Mouse (Mus musculus) right cerebral cortex, adult 18-20 months (tissue): ENCODE results near the gene Fam57b.

Source experiments
- DNase-seq: peaks from one replicate; pipeline ENCODE4 v3.0.0; 2022; ENCODE audit warnings: mixed read lengths

Fam57b gene

DNA sequence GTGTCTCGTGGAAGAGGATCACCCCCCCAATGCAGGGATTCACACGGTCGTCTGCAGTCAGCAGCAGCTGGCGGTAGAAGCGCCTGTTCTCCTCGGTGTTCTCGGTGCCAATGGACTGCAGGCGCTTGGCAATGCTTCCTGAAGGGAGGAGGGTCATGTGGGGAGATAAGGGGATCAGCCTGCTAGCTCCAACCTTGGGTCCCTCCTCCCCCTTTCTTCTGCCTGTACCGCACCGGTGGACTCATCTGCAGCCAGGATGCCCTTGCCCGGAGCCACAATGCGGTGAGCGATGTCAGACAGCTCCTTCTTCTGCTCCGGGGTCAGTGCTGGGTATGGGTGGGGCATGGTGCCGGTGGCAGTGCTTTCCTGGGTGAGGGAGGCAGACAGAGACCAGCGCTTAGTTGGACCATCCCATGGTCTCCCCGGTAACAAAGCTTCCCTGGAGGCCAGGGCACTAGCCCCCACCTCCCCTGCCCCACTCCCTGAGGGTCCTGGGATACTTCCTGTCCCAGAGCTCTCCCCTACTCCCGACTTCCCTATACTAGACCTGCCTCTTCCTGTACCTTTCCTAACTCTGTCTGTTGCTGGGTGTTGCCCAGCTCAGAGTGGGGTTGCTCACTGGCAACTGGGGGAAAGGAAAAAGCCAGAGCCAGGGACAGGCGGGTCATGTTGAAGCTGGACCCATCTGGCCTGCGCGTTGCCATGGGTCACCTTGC is at the start of gene Fam57b:
Gene Fam57b (plus strand): TSS at position 258 of the 716 bp plus-strand sequence.
- no peak for DNase-seq

DNA sequence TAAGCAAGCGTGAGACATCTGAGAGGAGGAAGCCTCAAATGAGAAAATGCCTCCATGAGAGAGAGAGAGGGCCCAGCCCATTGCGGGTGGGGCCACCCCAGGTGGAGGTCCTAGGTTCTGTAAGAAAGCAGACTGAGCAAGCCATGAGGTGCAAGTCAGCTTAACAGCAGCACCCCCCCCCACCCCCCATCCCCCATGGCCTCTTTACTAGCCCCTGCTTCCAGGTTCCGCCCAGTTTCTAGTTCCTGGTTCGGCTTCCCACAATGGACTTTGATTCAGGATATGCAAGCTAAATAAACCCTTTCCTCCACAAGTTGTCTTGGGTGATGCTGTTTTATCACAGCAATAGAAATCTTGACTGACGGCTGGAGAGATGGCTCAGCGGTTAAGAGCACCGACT is 48.6 kb upstream of the Fam57b start:
- DNase-seq, result no peak

DNA sequence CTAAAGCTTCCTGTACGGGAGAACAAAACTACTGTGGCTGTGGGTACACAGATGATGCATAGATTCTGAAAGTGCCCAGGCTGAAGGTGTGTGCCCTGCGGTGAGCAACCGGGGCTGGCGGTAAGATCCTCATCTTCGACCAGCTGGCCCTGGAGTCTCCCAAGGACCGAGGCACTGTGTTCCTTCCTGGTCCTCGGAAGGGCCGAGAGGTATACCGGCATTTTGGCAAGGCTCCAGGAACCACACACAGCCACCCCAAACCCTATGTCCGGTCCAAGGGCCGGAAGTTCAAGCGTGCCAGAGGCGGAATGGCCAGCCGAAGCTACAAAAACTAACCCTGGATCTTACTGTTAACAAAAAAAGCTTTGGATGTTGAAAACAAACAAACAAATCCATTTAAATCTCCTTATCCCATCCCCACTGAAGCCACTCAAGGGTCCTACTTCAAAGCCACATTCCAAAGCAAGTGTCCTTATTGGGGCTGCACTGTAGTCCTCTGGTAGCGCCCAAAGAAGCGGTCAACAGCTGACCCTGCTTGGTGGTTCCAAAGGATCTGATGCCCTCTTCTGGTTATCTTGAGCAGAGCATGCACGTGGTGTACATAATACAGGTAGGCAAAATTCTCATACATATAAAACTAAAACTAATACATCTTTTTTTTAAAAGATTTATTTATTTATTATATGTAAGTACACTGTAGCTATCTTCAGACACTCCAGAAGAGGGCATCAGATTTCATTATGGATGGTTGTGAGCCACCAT is 47.7 kb upstream of the Fam57b start:
- DNase-seq, result no peak

DNA sequence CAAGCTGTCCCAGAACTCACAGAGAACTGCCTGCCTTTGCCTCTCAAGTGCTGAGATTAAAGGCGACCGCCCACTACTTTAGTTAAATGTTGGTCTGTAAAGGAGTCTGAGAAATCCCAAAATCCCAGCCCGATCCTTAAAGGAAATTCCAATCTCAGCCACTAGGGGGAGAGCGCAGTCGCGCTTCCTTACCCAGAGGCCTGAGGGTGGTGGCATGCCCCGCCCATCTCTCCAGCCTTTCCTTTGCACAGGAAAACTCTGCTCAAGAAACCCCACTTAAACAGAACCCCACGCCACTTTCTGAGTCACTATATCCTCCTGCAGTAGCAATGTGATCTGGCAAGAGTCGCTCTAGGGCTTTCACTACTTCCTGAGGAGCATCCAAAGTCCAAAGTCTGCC is 42.6 kb upstream of the Fam57b start:
- DNase-seq, result peak; percentile 77

DNA sequence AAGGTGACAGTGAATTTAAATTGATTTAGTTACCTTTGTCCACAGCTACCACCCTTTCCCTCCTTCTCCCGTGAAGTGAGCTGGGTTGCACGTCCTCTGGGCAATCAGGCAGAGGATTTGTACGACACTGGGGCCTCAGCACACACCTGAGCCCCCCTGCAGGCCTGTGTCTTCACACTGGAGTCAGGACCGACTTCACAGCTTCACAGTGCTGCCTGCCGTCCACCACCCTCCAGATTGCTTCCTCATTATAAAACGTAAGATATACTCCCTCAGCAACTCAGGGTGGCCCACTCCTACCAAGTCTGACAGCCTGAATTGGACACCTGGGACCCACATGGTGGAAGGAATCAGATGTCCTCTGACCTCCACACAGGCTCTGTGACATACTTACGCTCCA is 38.9 kb upstream of the Fam57b start:
- DNase-seq, result no peak

DNA sequence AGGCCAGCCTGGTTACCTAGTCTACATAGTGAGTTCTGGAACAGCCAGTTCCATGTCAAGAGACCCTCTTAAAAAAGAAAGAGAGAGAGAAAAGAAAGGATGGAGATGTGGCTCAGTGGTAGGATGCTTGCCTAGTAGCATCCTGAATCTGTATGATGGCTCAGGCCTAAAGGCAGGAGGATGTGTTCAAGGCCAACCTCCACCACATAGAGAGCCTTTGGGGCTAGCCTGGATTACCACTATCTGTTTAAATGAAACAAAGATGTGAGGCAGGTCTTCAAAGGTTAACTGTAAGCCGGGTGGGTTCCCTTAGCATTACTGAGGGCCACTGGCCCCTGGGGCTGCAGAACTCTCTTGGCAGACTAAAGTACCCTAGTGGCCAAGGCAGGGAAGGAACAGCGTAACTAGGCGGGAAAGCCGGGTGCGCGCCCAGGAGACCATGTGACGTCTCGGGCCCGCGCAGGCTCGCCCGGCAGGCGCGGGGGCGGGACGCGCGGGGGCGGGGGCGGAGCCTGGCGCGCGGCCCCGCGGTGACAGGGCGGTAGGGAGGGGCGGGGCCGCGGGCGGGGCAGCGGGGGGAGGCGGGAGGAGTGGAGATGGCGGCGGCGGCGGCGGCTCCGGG is 38.3 kb upstream of the Fam57b start, which contains the start of gene Mapk3:
Gene Mapk3 (plus strand): TSS at position 552 of the 622 bp plus-strand sequence.
- peak; percentile 90 for DNase-seq

DNA sequence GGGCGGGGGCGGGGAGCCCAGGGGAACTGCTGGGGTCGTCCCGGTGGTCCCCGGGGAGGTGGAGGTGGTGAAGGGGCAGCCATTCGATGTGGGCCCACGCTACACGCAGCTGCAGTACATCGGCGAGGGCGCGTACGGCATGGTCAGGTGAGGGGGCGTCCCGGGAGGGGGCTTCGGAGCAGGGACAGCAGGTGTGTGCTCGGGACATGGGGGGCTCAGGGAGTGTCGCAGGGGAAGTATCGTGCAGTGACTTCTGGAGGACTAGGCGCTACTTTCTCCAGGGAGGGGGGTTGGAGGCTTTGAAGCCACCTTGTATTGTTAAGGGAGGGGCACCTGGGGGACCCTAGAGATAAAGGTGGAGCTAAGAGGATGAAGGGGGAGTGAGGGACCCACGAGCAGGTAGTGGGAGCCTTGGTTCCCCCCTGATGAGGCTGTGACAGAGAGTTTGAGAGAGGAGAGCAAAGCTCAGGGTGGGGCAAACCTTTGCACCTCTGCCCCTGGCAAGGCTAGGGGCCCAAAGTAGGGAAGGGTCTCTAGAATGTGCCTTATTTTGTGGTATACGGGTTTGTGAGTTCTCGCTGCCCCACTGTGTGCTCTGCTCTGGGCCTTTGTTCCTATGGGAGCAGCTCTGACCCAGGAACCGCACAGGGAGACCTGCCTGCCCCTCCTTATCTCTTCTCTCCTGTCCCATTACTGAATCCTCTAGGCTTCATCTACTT is 37.6 kb upstream of the Fam57b start:
- no peak for DNase-seq

DNA sequence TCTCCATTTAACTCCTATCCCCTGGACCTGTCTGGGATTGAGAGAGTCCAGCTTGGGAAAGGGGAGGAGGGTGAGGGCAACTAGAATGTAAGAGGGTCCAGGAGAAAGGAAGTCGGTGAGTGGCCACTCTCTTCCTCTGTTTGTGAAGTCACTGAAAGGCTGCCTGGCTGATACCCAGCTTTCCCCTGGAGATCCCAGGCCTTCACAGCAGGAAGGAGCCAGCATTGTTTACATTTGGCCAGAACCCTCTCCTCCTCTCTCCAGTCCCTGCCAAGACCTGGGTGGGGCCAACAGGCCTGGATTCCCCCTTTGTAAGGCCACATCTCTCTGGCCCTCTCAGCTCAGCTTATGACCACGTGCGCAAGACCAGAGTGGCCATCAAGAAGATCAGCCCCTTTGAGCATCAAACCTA is 37.1 kb upstream of the Fam57b start:
- DNase-seq, result no peak

DNA sequence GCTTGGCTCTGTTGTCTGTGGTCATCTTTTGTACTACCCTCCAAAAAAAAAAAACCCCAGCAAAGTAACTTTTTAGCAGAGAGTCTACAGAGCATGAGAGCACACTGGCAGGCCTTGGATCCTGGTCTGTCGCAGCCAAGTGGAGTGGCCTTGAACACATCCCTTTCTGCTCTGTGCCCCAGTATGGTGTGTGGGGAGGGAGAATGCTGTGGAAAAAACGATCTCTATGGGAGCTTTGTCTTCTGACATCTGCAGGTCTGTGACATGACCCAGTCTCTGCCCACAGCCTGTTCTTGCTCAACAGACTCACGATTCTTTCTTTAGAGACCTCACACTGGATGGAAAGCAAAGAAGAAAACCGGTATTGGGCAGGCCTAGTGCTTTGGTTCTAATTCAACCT is 36.5 kb upstream of the Fam57b start:
- no peak for DNase-seq

DNA sequence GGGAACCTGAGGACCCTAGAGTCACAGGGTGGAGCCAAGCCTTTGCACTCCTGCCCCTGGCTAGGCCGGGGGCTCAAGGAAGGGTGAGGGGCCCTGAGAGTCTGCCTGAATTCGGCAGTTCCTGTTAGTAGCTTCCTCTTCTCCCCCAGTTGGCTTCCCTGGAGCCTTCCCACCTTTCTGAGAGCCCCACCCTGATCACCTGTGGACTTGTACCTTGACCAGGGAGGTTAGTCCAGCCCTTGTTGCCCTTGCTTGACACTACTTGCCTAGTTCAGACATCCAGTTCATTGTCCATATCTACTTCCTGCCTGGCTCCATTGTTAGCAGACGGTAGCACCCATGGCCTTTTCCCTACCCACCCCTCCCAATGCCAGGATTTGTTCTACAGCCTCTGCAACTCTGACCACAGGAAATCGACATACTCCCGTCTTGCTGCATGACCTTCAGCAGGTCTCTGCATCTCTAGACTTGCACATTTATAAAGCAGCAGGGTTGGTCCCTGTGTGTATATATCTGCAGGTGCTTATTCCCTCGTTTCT is 35.9 kb upstream of the Fam57b start:
- no peak for DNase-seq

DNA sequence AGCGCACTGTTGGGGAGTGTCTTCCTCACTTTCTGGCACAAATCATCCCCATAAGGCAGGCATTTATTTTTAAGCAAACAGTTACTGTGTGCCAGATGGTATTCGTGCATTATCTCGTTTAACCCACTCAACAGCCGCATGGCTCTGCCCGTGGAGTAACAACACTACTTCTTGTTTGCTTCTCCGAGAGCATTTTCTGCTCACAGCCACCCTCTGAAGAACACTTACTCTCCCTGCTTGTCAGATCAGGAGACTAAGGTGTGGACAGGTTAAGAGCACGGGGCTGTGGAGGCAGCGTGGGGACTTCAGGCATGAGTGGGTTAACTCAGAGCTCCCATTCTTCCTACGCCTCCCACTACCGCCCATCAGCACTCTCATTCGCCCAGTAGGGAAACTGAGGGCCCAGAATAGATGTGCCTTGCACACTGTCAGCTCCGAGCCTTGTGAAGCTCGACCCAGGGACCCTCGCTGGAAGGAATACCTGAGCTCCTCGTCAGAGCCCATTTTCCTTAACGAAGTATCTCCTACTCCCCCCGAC is 34.9 kb upstream of the Fam57b start:
- DNase-seq, result peak; percentile 77

DNA sequence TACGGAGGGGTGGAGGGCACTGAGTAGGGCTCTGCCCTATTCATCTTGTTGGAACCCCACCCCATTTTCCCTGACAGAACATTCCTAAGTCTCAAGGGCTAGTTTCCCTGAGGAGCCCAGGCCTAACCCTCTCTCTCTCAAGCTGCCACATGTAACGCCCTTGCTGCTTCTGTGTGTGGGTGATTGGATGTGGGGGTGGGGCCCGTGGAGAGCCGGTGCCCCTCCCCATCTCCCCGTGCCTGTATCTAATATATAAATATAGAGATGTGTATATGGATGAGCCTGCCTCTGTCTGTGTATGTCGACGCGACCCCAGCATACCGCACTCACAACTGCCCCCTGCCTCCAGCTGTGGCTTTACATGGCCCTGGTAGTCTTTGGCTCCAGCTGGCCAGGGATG is 31.9 kb upstream of the Fam57b start:
- no peak for DNase-seq

DNA sequence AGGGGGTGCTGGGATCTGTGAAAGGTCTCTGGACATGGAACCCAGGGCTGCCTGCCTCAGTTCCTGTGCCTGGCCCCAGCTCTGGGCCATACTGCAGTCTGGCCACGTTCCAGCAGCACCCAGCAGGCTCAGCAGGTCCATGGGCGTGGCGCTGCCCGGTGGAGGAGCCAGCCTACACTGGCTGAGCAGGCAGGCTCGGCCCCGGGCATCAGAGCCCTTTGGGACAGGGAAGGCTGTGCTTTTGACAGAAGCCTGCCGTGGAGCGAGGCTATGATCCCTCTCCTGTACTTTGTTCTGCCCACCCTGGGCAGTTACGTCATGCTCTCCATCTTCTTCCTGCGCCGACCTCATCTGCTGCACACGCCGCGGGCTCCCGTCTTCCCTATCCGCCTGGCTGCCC is 31.3 kb upstream of the Fam57b start, which contains the start of gene Gdpd3:
Gene Gdpd3 (plus strand): TSS at position 134 of the 400 bp plus-strand sequence.
- no peak for DNase-seq

DNA sequence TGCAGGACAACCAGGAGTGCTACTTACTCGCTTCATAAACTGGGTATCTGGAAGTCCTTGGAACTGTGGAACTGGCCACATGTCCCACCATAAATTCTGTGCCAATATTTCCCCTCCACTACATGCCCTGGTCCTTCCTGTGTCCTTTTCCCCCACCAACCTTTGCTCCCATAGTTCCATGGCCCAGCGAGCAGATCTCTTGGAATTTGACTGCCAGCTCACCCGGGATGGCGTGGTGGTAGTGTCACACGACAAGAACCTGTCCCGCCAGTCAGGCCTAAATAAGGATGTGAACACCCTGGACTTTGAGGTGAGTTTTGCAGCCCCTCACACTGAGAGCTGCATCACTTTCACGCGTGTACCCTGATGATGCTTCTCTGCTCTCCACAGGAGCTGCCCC is 30.5 kb upstream of the Fam57b start:
- no peak for DNase-seq

DNA sequence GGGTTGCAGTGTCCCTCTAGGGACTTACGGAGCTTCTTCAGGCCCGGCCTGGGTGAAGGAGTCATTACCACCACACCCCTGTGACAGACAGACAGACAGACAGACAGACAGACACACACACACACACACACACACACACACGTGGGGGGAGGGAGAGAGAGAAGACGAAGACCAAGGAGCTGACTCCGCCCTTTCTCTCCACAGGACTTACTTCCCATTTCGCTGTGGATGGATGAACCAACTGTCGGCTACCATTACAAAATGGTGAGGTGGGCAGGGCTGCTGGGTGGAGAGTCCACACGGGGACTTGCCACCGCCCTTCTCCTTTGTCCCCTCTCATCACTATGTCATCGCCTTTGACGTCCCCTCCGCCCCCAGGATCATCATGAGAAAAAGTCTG is 26.7 kb upstream of the Fam57b start:
- no peak for DNase-seq

DNA sequence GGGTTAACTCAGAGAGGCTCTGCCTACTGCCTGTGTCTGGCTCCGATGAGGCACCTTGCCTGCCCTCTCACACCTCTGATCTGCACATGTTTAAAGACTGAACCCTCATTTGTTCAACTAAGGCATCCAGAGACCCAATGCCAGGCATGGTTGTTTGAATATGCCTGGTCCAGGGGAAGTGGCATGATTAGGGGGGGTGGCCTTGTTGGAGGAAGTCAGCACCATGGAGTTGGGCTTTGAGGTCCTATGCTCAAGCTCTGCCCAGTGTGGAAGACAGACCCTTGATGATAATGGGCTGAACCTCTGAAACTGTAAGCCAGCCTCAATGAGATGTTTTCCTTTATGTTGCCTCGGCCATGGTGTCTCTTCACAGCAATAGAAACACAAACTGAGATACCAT is 24.1 kb upstream of the Fam57b start:
- no peak for DNase-seq

DNA sequence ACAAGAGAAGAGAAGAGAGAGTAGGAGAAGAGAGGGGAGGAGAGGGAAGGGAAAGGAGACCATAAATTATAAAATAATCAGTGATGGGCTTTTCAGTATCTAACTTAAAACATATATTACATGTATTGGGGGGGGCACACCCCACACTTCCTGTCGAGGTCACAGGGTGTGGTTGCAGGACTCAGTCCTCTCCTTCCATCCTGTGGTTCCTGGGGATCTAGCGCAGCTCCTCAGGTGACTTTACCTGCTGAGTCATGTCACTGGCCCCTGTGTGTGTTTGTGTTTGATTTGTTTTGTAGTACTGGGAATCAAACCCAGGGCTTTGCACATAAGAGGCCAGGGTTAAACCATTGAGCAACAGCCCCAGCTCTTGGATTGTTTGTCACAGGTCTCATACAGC is 23.0 kb upstream of the Fam57b start:
- DNase-seq, result no peak

DNA sequence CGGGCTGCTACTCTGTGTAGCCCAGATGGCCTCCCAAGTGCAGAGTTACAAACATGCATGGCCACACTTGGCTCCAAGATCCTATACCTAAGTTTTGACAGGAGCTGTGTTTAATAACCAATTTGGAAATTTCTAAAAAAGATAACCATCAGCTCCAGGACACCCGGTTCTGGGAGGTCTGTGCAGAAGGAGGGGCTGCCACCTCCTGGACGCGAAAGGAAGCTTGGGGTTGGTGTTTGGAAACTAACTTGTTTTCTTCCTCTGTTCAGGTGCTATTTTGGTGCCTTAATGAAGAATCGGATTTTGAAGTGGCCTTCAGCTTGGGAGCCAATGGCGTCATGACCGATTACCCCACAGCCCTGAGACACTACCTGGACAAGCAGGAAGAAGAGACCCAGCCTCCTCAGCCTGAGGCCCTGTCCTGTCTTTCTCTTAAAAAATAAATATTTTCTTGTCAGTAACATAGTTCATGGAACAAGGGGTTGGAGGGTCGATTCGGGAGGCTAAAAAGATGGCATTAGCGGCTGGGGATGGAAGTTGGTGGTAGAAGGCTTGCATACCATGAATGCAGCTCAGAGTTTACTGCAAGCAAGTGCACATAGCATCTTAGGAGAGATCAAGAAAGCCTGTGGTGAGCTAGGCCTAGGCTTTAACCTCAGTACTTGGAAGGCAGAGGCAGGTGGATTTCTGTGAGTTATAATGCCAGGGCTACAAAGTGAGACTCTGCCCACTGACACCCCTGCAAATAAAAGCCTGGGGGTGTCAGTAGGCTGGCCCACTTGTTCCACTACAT is 22.1 kb upstream of the Fam57b start:
- DNase-seq, result no peak

DNA sequence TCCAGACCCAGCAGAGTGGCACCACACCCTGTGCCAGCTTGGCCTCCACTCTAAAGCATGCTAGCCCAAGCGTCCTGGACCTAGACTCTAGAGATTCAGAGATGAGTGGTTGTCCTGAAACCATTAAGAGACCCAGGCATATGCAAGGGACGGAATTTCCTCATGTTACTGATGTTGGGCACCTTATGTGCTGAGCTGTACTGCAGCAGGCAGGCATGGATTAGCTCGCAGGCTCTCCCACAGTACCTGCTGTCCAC is 21.6 kb upstream of the Fam57b start:
- no peak for DNase-seq

DNA sequence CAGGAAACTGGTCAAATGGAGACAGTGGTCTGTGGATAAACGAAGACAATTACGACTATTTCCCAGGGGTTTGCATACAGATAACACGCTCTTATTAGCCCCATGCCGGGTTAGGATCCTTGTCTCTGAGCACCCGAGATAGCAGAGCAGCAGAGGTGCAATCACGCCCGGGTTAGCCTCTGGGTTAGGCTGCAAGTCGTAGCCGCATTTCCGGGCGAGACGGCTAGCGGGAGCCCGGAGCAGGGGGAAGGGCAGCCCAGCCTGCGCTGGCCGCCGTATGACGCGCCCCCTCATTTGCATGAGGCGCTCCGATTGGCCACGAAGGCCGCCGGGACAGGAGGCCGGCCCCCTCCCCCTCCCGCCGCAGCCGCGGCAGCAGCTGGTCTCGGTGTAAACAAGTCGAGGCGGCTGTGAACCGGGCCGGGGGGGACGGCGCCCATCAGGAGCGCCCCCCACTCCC is 20.8 kb upstream of the Fam57b start, which contains the start of gene Ypel3:
Gene Ypel3 (plus strand): TSS at position 358 of the 460 bp plus-strand sequence.
- DNase-seq, result peak; percentile 96

DNA sequence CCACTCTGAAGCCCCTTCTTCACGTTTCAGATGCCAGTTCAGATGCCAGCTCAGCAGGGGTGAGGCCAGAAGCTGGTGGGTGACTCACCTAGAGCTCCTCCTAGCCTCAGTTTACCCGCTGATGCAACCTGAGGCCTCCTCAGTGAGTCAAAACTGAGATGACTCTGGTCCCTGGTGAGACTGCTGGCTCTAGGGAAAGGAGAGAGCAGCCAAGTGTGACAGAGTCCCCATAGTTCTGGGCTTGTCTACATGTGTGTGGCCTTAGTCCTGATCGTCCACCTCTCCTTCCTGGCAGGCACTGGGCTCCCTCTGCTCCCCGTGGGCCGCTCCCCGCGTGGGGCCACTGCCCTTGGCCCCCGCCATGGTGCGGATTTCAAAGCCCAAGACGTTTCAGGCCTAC is 20.0 kb upstream of the Fam57b start:
- no peak for DNase-seq

DNA sequence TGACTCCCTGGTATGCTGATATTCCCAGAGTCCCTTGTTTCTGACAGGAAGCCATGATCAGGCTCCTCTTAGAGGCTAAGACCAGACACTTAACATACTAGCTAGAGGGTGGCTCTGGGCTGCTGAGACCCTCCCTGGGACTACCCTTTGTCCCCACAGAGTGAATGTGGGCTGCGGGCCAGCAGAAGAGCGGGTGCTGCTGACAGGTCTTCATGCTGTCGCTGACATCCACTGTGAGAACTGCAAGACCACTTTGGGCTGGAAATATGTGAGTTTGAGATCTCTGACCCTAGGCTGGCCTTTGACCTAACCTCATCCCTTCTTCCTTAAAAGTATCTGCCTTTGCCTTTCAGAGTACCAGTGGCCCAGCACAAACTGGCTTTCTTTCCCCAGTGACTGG is 19.3 kb upstream of the Fam57b start:
- DNase-seq, result no peak
